8 mouse cellular contexts compared by ENCODE assay signal in the genomic region with DNA sequence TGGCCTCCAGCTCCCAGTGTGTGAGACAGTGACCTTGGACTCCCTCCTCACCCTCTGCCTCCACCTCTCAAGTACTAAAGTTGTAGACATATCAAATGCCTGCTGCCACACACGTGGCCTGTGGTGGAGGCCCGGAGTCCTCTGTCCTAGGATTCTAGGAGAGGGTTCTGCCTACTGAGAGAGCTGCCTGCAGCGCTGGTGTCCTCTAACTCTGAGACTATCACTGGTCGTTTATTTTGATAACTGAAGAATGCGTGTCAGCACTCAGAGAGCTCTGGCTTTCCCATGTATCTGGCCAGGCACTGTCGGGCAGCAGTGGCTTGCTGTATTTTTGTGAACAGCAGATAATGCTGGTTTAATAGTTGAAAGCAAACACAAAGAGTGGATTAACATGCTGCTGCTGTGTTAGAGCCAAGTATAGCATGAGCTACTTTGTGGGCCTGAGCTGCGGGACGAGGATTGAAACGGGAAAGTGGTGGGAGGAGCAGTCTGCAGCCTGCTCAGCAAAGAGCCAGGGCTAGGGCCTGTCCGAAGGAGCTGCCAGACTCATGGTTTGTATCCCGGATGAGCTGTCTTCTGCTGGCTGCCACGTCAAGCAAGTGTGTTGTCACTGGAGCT. TPM values are rescaled to one million over a fixed set of nuclear protein-coding genes. Genes with fewer than 3 reads are reported as not detected.
DNase-seq lines count a peak whose midpoint lies in the region; ATAC-seq and TF ChIP-seq lines count a peak whose summit lies in the region.

No protein-coding gene starts in this region.

- peaks cover 19% of the 10 kb centered on the region for H3K4me1 ChIP-seq in kidney, postnatal 0 days (replicated peaks; ENCODE audit: insufficient read depth, low read length)
- H3K4me1 ChIP-seq in forebrain, embryonic 11.5 days (replicated peaks; ENCODE audit: control insufficient read depth, insufficient read depth, low read length): peaks cover 12% of the 10 kb centered on the region
- no peaks in the 10 kb centered on the region; the same call in 1 of the 2 replicates for H3K4me1 ChIP-seq in hindbrain, embryonic 11.5 days (replicated peaks; ENCODE audit: control insufficient read depth, insufficient read depth, low read length)
- peaks cover 31% of the 10 kb centered on the region for H3K4me1 ChIP-seq in midbrain, embryonic 11.5 days (ENCODE audit: control insufficient read depth, insufficient read depth, low read length)

- H3K27ac ChIP-seq in kidney, postnatal 0 days: peak overlapping the region; percentile 38; the same call in 1 of the 2 replicates
- peak overlapping the region; percentile 31; the same call in 1 of the 2 replicates for H3K27ac ChIP-seq in forebrain, embryonic 11.5 days (ENCODE audit: low read depth, low read length)
- H3K27ac ChIP-seq in hindbrain, embryonic 11.5 days (ENCODE audit: low read depth, low read length): peak overlapping the region; percentile 4; the same call in 1 of the 2 replicates
- H3K27ac ChIP-seq in midbrain, embryonic 11.5 days (ENCODE audit: low read depth, low read length): peak overlapping the region; percentile 38; the same call in 1 of the 2 replicates

- no peak for TF ChIP-seq CTCF in kidney, postnatal 0 days (IDR thresholded peaks at IDR 0.05; ENCODE audit: low read depth)

- no peak for ATAC-seq in kidney, postnatal 0 days (replicated peaks; ENCODE audit: low FRiP score, low read depth)
- ATAC-seq in forebrain, embryonic 11.5 days (replicated peaks; ENCODE audit: low FRiP score): no peak
- no peak for ATAC-seq in hindbrain, embryonic 11.5 days (ENCODE audit: low FRiP score)
- ATAC-seq in midbrain, embryonic 11.5 days (ENCODE audit: low FRiP score): no peak

- H3K4me3 ChIP-seq in kidney, postnatal 0 days (replicated peaks; ENCODE audit: low read depth, low read length): no peak overlapping the region
- H3K4me3 ChIP-seq in forebrain, embryonic 11.5 days (ENCODE audit: low read depth, low read length): no peak overlapping the region
- H3K4me3 ChIP-seq in hindbrain, embryonic 11.5 days (ENCODE audit: low read depth, low read length): no peak overlapping the region
- no peak overlapping the region for H3K4me3 ChIP-seq in midbrain, embryonic 11.5 days (ENCODE audit: low read depth, low read length)

- WGBS in kidney, postnatal 0 days: 26% methylated on average over 12 of the region's 12 CpGs
- WGBS in forebrain, embryonic 11.5 days: 44% methylated on average over 12 of the region's 12 CpGs
- WGBS in hindbrain, embryonic 11.5 days: 67% methylated on average over 12 of the region's 12 CpGs
- 40% methylated on average over 12 of the region's 12 CpGs for WGBS in midbrain, embryonic 11.5 days

- no peak overlapping the region for H3K4me2 ChIP-seq in kidney, postnatal 0 days (ENCODE audit: low read length)
- H3K4me2 ChIP-seq in forebrain, embryonic 11.5 days (ENCODE audit: low read depth, low read length, severe bottlenecking): no peak overlapping the region
- H3K4me2 ChIP-seq in hindbrain, embryonic 11.5 days (replicated peaks; ENCODE audit: low read depth, low read length): no peak overlapping the region
- no peak overlapping the region for H3K4me2 ChIP-seq in midbrain, embryonic 11.5 days

- H3K9ac ChIP-seq in kidney, postnatal 0 days (ENCODE audit: low read depth, low read length): 0 out of 2 replicates have a peak overlapping the region, but pooled peaks have one; percentile 33
- H3K9ac ChIP-seq in forebrain, embryonic 11.5 days (ENCODE audit: low read length): no peak overlapping the region
- no peak overlapping the region for H3K9ac ChIP-seq in hindbrain, embryonic 11.5 days (ENCODE audit: low read depth, low read length)
- H3K9ac ChIP-seq in midbrain, embryonic 11.5 days (ENCODE audit: low read length): 0 out of 2 replicates have a peak overlapping the region, but pooled peaks have one; percentile 15

- DNase-seq in kidney, postnatal 0 days (ENCODE audit: low spot score): no peak
- no peak for DNase-seq in kidney, postnatal 36 days
- no peak for DNase-seq in forebrain, embryonic 11.5 days (ENCODE audit: low spot score)
- DNase-seq in hindbrain, embryonic 11.5 days (ENCODE audit: low spot score): no peak
- no peak for DNase-seq in midbrain, embryonic 11.5 days (ENCODE audit: low spot score, missing footprints)
- no peak for DNase-seq in left cerebral cortex, postnatal 4 days
- no peak for DNase-seq in spleen, postnatal 4 days (ENCODE audit: low spot score in 2 of 2)
- no peak for DNase-seq in thymus, postnatal 0 days (ENCODE audit: low spot score)

- no peaks in the 10 kb centered on the region for H3K9me3 ChIP-seq in kidney, postnatal 0 days (replicated peaks; ENCODE audit: low read length)
- H3K9me3 ChIP-seq in forebrain, embryonic 11.5 days (ENCODE audit: control insufficient read depth, low read length): no peaks in the 10 kb centered on the region
- H3K9me3 ChIP-seq in hindbrain, embryonic 11.5 days (ENCODE audit: control insufficient read depth, low read length): no peaks in the 10 kb centered on the region
- H3K9me3 ChIP-seq in midbrain, embryonic 11.5 days (ENCODE audit: control insufficient read depth, low read length): no peaks in the 10 kb centered on the region

- intact Hi-C loops in left cerebral cortex, postnatal 4 days (cut with DNase I): no loop called here

- H3K36me3 ChIP-seq in kidney, postnatal 0 days (ENCODE audit: insufficient read depth, low read length): peaks cover 9% of the 10 kb centered on the region; the same call in 1 of the 2 replicates
- H3K36me3 ChIP-seq in forebrain, embryonic 11.5 days (ENCODE audit: control insufficient read depth, insufficient read depth, low read length): no peaks in the 10 kb centered on the region
- no peaks in the 10 kb centered on the region for H3K36me3 ChIP-seq in hindbrain, embryonic 11.5 days (ENCODE audit: control insufficient read depth, insufficient read depth, low read length)
- H3K36me3 ChIP-seq in midbrain, embryonic 11.5 days (ENCODE audit: control insufficient read depth, insufficient read depth, low read length): no peaks in the 10 kb centered on the region

- no peaks in the 10 kb centered on the region for H3K27me3 ChIP-seq in kidney, postnatal 0 days (ENCODE audit: insufficient read depth, low read length)
- no peaks in the 10 kb centered on the region for H3K27me3 ChIP-seq in forebrain, embryonic 11.5 days (ENCODE audit: control insufficient read depth, insufficient read depth, low read length)
- no peaks in the 10 kb centered on the region for H3K27me3 ChIP-seq in hindbrain, embryonic 11.5 days (ENCODE audit: control insufficient read depth, insufficient read depth, low read length)
- no peaks in the 10 kb centered on the region for H3K27me3 ChIP-seq in midbrain, embryonic 11.5 days (ENCODE audit: control insufficient read depth, insufficient read depth, low read length)

RNA-seq across cellular contexts. Expression of a gene that starts 13.1 kb away (rescaled TPM):
- 87.6 and 93.7 TPM in 2 replicates for polyA plus RNA-seq in kidney, postnatal 0 days (2015; fragmentation: Nextera tagmentation; extraction: Ambion mirVana)
- polyA plus RNA-seq in forebrain, embryonic 11.5 days (2014; fragmentation: Nextera tagmentation; extraction: Ambion mirVana): 36.8 and 40.6 TPM in 2 replicates
- polyA plus RNA-seq in hindbrain, embryonic 11.5 days (2014; fragmentation: Nextera tagmentation; extraction: Ambion mirVana): 36.7 and 36.9 TPM in 2 replicates
- 32.4 and 36.7 TPM in 2 replicates for polyA plus RNA-seq in midbrain, embryonic 11.5 days (2014; fragmentation: Nextera tagmentation; extraction: Ambion mirVana)
- total RNA-seq in left cerebral cortex, postnatal 4 days (2021): 100 to 1,000 TPM; 127 to 130 TPM
- 35.9 and 37.7 TPM in 2 replicates for polyA plus RNA-seq in thymus, postnatal 0 days (2015; fragmentation: Nextera tagmentation; extraction: Ambion mirVana)

Comparison
In these comparisons a context has a peak if more than half of its experiments do, and no peak if none do; other contexts are left out.
1. H3K9ac ChIP-seq: peak in kidney, postnatal 0 days (single experiment) and midbrain, embryonic 11.5 days (single experiment); none in forebrain, embryonic 11.5 days (single experiment) and hindbrain, embryonic 11.5 days (single experiment).
2. Peak in every context shown above with its lines, with median percentiles within 50 percentile points of each other: H3K27ac ChIP-seq.